Mouse (Mus musculus) CH12.LX (cell line): Measurements from ENCODE around the gene Slain1. TPM values are rescaled to one million over a fixed set of nuclear protein-coding genes. Genes with fewer than 3 reads are reported as not detected.
A peak's percentile ranks its signal among the peaks of the same experiment; 100 is the strongest.

ENCODE experiments used
- DNase-seq: peaks from one replicate; pipeline ENCODE4 v3.0.0-alpha.2; 2013; ENCODE audit errors: extremely low read depth
- H3K27ac ChIP-seq: 2 replicates; pipeline ENCODE4 v1.5.1; 2012; ENCODE audit warnings: low read depth, mild to moderate bottlenecking, control low read depth, moderate library complexity; ENCODE audit not compliant: insufficient read depth
- H3K27me3 ChIP-seq: replicated peaks from 2 replicates; pipeline ENCODE3; 2012; ENCODE audit warnings: inconsistent platforms
- H3K36me3 ChIP-seq, 2 experiments: replicated peaks in 1 of 2; 2 replicates each; pipeline versions ENCODE3 to v1.6.1; 2012; ENCODE audit warnings: inconsistent platforms in 1 of 2, low read length in 1 of 2, mild to moderate bottlenecking in 1 of 2, mixed read lengths in 1 of 2, moderate library complexity in 1 of 2; ENCODE audit not compliant: control insufficient read depth in 1 of 2, insufficient read depth in 1 of 2
- H3K4me1 ChIP-seq, 2 experiments: 2 replicates each; pipeline ENCODE4 v1.6.1; 2012; ENCODE audit warnings: inconsistent platforms in 1 of 2, moderate library complexity in 1 of 2; ENCODE audit not compliant: insufficient read depth in 2 of 2, control insufficient read depth in 1 of 2
- H3K4me2 ChIP-seq: 2 replicates; pipeline ENCODE4 v1.6.1; 2012; ENCODE audit warnings: low read depth, mild to moderate bottlenecking, control low read depth; ENCODE audit not compliant: poor library complexity, insufficient read depth, severe bottlenecking
- H3K4me3 ChIP-seq, 3 experiments: fragments of 150-350 bp in 1 of 3; sonication (generic) in 1 of 3; replicated peaks in 1 of 3; 2 replicates each; pipeline versions ENCODE3 to v1.5.1; 2011 to 2012; ENCODE audit warnings: low read depth in 2 of 3, low read length in 2 of 3, mild to moderate bottlenecking in 2 of 3, moderate library complexity in 2 of 3, control low read depth in 1 of 3, improper control_type of control experiment in 1 of 3, inconsistent platforms in 1 of 3, mixed read lengths in 1 of 3; ENCODE audit not compliant: poor library complexity in 1 of 3
- H3K79me2 ChIP-seq: replicated peaks from 2 replicates; pipeline ENCODE4 v1.6.1; 2012; ENCODE audit warnings: mild to moderate bottlenecking, moderate library complexity; ENCODE audit not compliant: control insufficient read depth, poor library complexity, insufficient read depth, severe bottlenecking; ENCODE audit errors: extremely low read depth
- H3K9ac ChIP-seq: 2 replicates; pipeline ENCODE4 v1.6.1; 2012; ENCODE audit warnings: low read depth, mild to moderate bottlenecking, control low read depth, moderate library complexity; ENCODE audit not compliant: insufficient read depth
- H3K9me3 ChIP-seq: replicated peaks from 2 replicates; pipeline ENCODE3; 2012; ENCODE audit warnings: low read length, inconsistent platforms, mixed read lengths
- BHLHE40 ChIP-seq: IDR thresholded peaks from 2 replicates; pipeline ENCODE4 v1.6.1; 2011; ENCODE audit warnings: mild to moderate bottlenecking, low read depth, low read length, improper control_type of control experiment
- CHD1 ChIP-seq: IDR thresholded peaks from 2 replicates; pipeline ENCODE4 v1.6.1; 2012; ENCODE audit warnings: low read depth, low read length, improper control_type of control experiment, inconsistent platforms
- CTCF ChIP-seq, 2 experiments: IDR thresholded peaks in 1 of 2; conservative IDR thresholded peaks in 1 of 2; 2 replicates each; pipeline ENCODE4 v1.5.1; 2011 to 2012; ENCODE audit warnings: low read depth in 2 of 2, low read length in 2 of 2, improper control_type of control experiment in 1 of 2, inconsistent platforms in 1 of 2, mild to moderate bottlenecking in 1 of 2, moderate library complexity in 1 of 2
- E2F4 ChIP-seq: IDR thresholded peaks from 2 replicates; pipeline ENCODE4 v1.6.1; 2011; ENCODE audit warnings: low read depth, low read length, improper control_type of control experiment; ENCODE audit not compliant: insufficient replicate concordance
- EP300 ChIP-seq: IDR thresholded peaks from 2 replicates; pipeline ENCODE4 v1.6.1; 2011; ENCODE audit warnings: low read length, improper control_type of control experiment
- ETS1 ChIP-seq: conservative IDR thresholded peaks from 2 replicates; pipeline ENCODE4 v1.6.1; 2012; ENCODE audit warnings: low read depth, mild to moderate bottlenecking, inconsistent platforms, low read length, improper control_type of control experiment, moderate library complexity
- IRF4 ChIP-seq: IDR thresholded peaks from 2 replicates; pipeline ENCODE4 v1.6.1; 2014; ENCODE audit warnings: low read depth, mild to moderate bottlenecking, inconsistent platforms, low read length, improper control_type of control experiment
- KAT2A ChIP-seq: IDR thresholded peaks from 2 replicates; pipeline ENCODE4 v1.6.1; 2012; ENCODE audit warnings: low read length, improper control_type of control experiment, inconsistent platforms; ENCODE audit not compliant: insufficient replicate concordance
- MAFK ChIP-seq: IDR thresholded peaks from 2 replicates; pipeline ENCODE4 v1.6.1; 2011; ENCODE audit warnings: low read length, improper control_type of control experiment; ENCODE audit not compliant: insufficient replicate concordance
- MYC ChIP-seq: IDR thresholded peaks from 2 replicates; pipeline ENCODE4 v1.6.1; 2011; ENCODE audit warnings: low read depth, mild to moderate bottlenecking, improper control_type of control experiment, low read length
- NELFE ChIP-seq: IDR thresholded peaks from 2 replicates; pipeline ENCODE4 v1.6.1; 2011; ENCODE audit warnings: low read depth, low read length, improper control_type of control experiment
- PAX5 ChIP-seq: IDR thresholded peaks from 2 replicates; pipeline ENCODE4 v1.6.1; 2012; ENCODE audit warnings: low read length, inconsistent platforms, mixed read lengths
- RCOR1 ChIP-seq: conservative IDR thresholded peaks from 2 replicates; pipeline ENCODE4 v1.6.1; 2012; ENCODE audit warnings: low read depth, mild to moderate bottlenecking, inconsistent platforms, low read length, improper control_type of control experiment
- SIN3A ChIP-seq: IDR thresholded peaks from 2 replicates; pipeline ENCODE4 v1.6.1; 2012; ENCODE audit warnings: low read length, improper control_type of control experiment, inconsistent platforms
- TBP ChIP-seq: conservative IDR thresholded peaks from 2 replicates; pipeline ENCODE4 v1.6.1; 2011; ENCODE audit warnings: low read depth, low read length, improper control_type of control experiment
- TCF12 ChIP-seq: IDR thresholded peaks from 2 replicates; pipeline ENCODE4 v1.6.1; 2014; ENCODE audit warnings: low read depth, mild to moderate bottlenecking, inconsistent platforms, low read length, improper control_type of control experiment
- UBTF ChIP-seq: IDR thresholded peaks from 2 replicates; pipeline ENCODE4 v1.6.1; 2012; ENCODE audit warnings: low read depth, mild to moderate bottlenecking, inconsistent platforms, low read length, improper control_type of control experiment, moderate library complexity
- ZC3H11A ChIP-seq: IDR thresholded peaks from 2 replicates; pipeline ENCODE4 v1.6.1; 2012; ENCODE audit warnings: low read depth, mild to moderate bottlenecking, inconsistent platforms, low read length, improper control_type of control experiment
- ZKSCAN1 ChIP-seq: IDR thresholded peaks from 2 replicates; pipeline ENCODE4 v1.6.1; 2012; ENCODE audit warnings: low read depth, inconsistent platforms, low read length, improper control_type of control experiment, borderline replicate concordance
- dilution Hi-C: fragments of 300-500 bp; cut with MboI; formaldehyde crosslinking; loops from 2 replicates; pipeline ENCODE4 v1.14.3; 2020; ENCODE audit warnings: low sequenced_read_pairs; ENCODE audit not compliant: extremely low pct_unique_long_range_greater_than_20kb, extremely low pct_ligation_motif_present
- in situ Hi-C: fragments of 300-500 bp; cut with MboI; formaldehyde crosslinking; loops from 3 replicates; pipeline ENCODE4 v1.14.3; 2019; ENCODE audit warnings: low sequenced_read_pairs, low pct_ligation_motif_present, low pct_unique_long_range_greater_than_20kb, mixed read lengths
- polyA plus RNA-seq: library from polyadenylated mRNA; unstranded; fragments of >175 nt; gene quantifications from 2 replicates; pipeline ENCODE4 v1.2.1, GENCODE M21; 2012; ENCODE audit warnings: low read depth; ENCODE audit not compliant: insufficient read length
- total RNA-seq, 2 experiments: library from RNA; depleted of rRNA; stranded (reverse); fragments of 300-350 nt in 1 of 2; fragments of >200 nt in 1 of 2; gene quantifications; 2 replicates each; pipeline ENCODE4 v1.2.3; 2012 to 2014

The Slain1 gene
- total and polyA plus RNA-seq, 3 experiments = 13.1 to 15.9 (median 13.6) TPM

GRCm38 (mm10) chr14:103720637-103721355 is 70.8 kb downstream of the Slain1 start (continued):
- TF ChIP-seq ZKSCAN1 = no peak
- TF ChIP-seq NELFE = no peak
- no peak for TF ChIP-seq E2F4
- TF ChIP-seq EP300 = no peak
- no peak for TF ChIP-seq TCF12
- TF ChIP-seq RCOR1 = no peak
- TF ChIP-seq ETS1 = no peak
- TF ChIP-seq MYC = no peak
- TF ChIP-seq CTCF (conservative IDR thresholded peaks at IDR 0.05 in 1 of 2, IDR thresholded peaks at IDR 0.05 in 1 of 2; ENCODE audit: low read depth in 2 of 2, low read length in 2 of 2) = peak; percentile 61 to 73
- no peak for TF ChIP-seq TBP
- TF ChIP-seq BHLHE40 = no peak
- TF ChIP-seq UBTF = no peak
- no peak for TF ChIP-seq MAFK
- TF ChIP-seq SIN3A = no peak
- TF ChIP-seq IRF4 = no peak
- TF ChIP-seq ZC3H11A = no peak
- TF ChIP-seq PAX5 = no peak

DNA sequence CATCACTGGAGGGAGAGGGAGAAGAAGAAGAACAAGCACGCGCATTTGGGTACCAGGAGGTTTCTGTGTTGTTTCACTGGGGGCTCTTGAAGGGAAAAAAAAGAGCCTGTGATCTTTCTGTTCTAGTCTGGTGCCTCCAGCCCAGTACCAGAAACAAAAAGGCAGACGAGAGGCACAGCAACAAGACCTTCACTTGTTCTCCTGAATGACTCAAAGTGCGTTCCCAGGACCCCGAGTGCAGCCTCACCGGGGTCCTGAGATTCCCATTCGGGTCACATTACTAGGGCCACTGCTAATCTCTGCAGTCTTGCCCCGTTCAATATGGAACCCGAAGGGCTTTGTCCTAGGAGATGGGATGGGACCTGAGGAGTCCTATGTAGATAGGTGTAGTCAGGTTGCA is 73.3 kb downstream of the Slain1 start:
- no peak for DNase-seq
- TF ChIP-seq CHD1 (no peak), KAT2A (no peak)
- Histone ChIP-seq H3K9me3 (no peaks in the 10 kb centered on the region), H3K9ac (no peak overlapping the region), H3K4me2 (no peak overlapping the region), H3K4me1 (peaks cover 9 to 15% of the 10 kb centered on the region in 2 experiments), H3K27ac (no peak overlapping the region), H3K36me3 (peaks cover 0 to 10% of the 10 kb centered on the region in 2 experiments), H3K27me3 (no peaks in the 10 kb centered on the region), H3K4me3 (no peak overlapping the region), H3K79me2 (no peaks in the 10 kb centered on the region)
- dilution Hi-C loops = no loop called here
- in situ Hi-C loops = loop anchor here (10.0 to 25.0 kb wide), 3 partner anchors 314 to 1089 kb away; no protein-coding TSS in a partner anchor
